Mouse (Mus musculus) CH12.LX (cell line): ENCODE data around the gene Gpr176.

Source experiments
- CHD2 ChIP-seq: IDR thresholded peaks from 2 replicates; pipeline ENCODE4 v1.6.1; 2011; ENCODE audit warnings: low read length, improper control_type of control experiment
- CTCF ChIP-seq, 2 experiments: IDR thresholded peaks in 1 of 2; conservative IDR thresholded peaks in 1 of 2; 2 replicates each; pipeline ENCODE4 v1.5.1; 2011 to 2012; ENCODE audit warnings: low read depth in 2 of 2, low read length in 2 of 2, improper control_type of control experiment in 1 of 2, inconsistent platforms in 1 of 2, mild to moderate bottlenecking in 1 of 2, moderate library complexity in 1 of 2
- EP300 ChIP-seq: IDR thresholded peaks from 2 replicates; pipeline ENCODE4 v1.6.1; 2011; ENCODE audit warnings: low read length, improper control_type of control experiment
- HCFC1 ChIP-seq: IDR thresholded peaks from 2 replicates; pipeline ENCODE4 v1.6.1; 2012; ENCODE audit warnings: low read depth, mild to moderate bottlenecking, inconsistent platforms, low read length, improper control_type of control experiment
- MAX ChIP-seq: IDR thresholded peaks from 2 replicates; pipeline ENCODE4 v1.6.1; 2011; ENCODE audit warnings: low read length, improper control_type of control experiment
- NELFE ChIP-seq: IDR thresholded peaks from 2 replicates; pipeline ENCODE4 v1.6.1; 2011; ENCODE audit warnings: low read depth, low read length, improper control_type of control experiment
- POLR2A ChIP-seq: IDR thresholded peaks from 2 replicates; pipeline ENCODE4 v1.6.1; 2011; ENCODE audit warnings: low read depth, mild to moderate bottlenecking, improper control_type of control experiment, low read length
- TBP ChIP-seq: conservative IDR thresholded peaks from 2 replicates; pipeline ENCODE4 v1.6.1; 2011; ENCODE audit warnings: low read depth, low read length, improper control_type of control experiment
- TCF12 ChIP-seq: IDR thresholded peaks from 2 replicates; pipeline ENCODE4 v1.6.1; 2014; ENCODE audit warnings: low read depth, mild to moderate bottlenecking, inconsistent platforms, low read length, improper control_type of control experiment
- UBTF ChIP-seq: IDR thresholded peaks from 2 replicates; pipeline ENCODE4 v1.6.1; 2012; ENCODE audit warnings: low read depth, mild to moderate bottlenecking, inconsistent platforms, low read length, improper control_type of control experiment, moderate library complexity
- USF2 ChIP-seq: conservative IDR thresholded peaks from 2 replicates; pipeline ENCODE4 v1.6.1; 2011; ENCODE audit warnings: low read depth, low read length, improper control_type of control experiment
- ZNF384 ChIP-seq: IDR thresholded peaks from 2 replicates; pipeline ENCODE4 v1.6.1; 2012; ENCODE audit warnings: low read depth, low read length, improper control_type of control experiment, inconsistent platforms

DNA sequence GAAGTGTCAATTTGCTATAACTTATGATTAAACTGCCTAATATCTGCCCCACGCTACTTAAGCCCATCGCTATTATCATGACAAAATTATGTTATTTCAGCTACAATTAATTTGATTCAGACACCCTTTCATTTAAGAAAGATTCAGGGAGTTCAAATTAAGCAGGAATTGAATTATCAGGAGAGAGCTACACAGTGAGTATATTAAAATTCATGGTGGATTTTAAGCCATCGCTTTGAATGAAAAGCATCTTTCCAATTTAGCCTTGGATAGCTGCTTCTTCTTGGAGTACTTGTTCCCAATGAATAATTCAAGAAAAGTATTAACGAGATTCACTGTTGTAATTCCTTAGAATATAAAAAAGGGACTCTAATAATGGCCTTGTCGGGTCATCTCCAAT is 79.6 kb downstream of the Gpr176 start:
- TF ChIP-seq EP300 (no peak), CTCF (conservative IDR thresholded peaks at IDR 0.05 in 1 of 2, IDR thresholded peaks at IDR 0.05 in 1 of 2; ENCODE audit: low read depth in 2 of 2, low read length in 2 of 2) (no peak), UBTF (no peak), ZNF384 (no peak), USF2 (no peak), NELFE (no peak), TBP (no peak), CHD2 (no peak), TCF12 (no peak), POLR2A (no peak), MAX (no peak), HCFC1 (no peak)
